Mouse (Mus musculus) CH12.LX (cell line): ENCODE data around the gene Nbea. TPM values are rescaled to one million over a fixed set of nuclear protein-coding genes. Genes with fewer than 3 reads are reported as not detected.

Experiments
- DNase-seq: peaks from one replicate; pipeline ENCODE4 v3.0.0-alpha.2; 2013; ENCODE audit errors: extremely low read depth
- H3K27ac ChIP-seq: 2 replicates; pipeline ENCODE4 v1.5.1; 2012; ENCODE audit warnings: low read depth, mild to moderate bottlenecking, control low read depth, moderate library complexity; ENCODE audit not compliant: insufficient read depth
- H3K27me3 ChIP-seq: replicated peaks from 2 replicates; pipeline ENCODE3; 2012; ENCODE audit warnings: inconsistent platforms
- H3K36me3 ChIP-seq, 2 experiments: replicated peaks in 1 of 2; 2 replicates each; pipeline versions ENCODE3 to v1.6.1; 2012; ENCODE audit warnings: inconsistent platforms in 1 of 2, low read length in 1 of 2, mild to moderate bottlenecking in 1 of 2, mixed read lengths in 1 of 2, moderate library complexity in 1 of 2; ENCODE audit not compliant: control insufficient read depth in 1 of 2, insufficient read depth in 1 of 2
- H3K4me1 ChIP-seq, 2 experiments: 2 replicates each; pipeline ENCODE4 v1.6.1; 2012; ENCODE audit warnings: inconsistent platforms in 1 of 2, moderate library complexity in 1 of 2; ENCODE audit not compliant: insufficient read depth in 2 of 2, control insufficient read depth in 1 of 2
- H3K4me2 ChIP-seq: 2 replicates; pipeline ENCODE4 v1.6.1; 2012; ENCODE audit warnings: low read depth, mild to moderate bottlenecking, control low read depth; ENCODE audit not compliant: poor library complexity, insufficient read depth, severe bottlenecking
- H3K4me3 ChIP-seq, 3 experiments: fragments of 150-350 bp in 1 of 3; sonication (generic) in 1 of 3; replicated peaks in 1 of 3; 2 replicates each; pipeline versions ENCODE3 to v1.5.1; 2011 to 2012; ENCODE audit warnings: low read depth in 2 of 3, low read length in 2 of 3, mild to moderate bottlenecking in 2 of 3, moderate library complexity in 2 of 3, control low read depth in 1 of 3, improper control_type of control experiment in 1 of 3, inconsistent platforms in 1 of 3, mixed read lengths in 1 of 3; ENCODE audit not compliant: poor library complexity in 1 of 3
- H3K79me2 ChIP-seq: replicated peaks from 2 replicates; pipeline ENCODE4 v1.6.1; 2012; ENCODE audit warnings: mild to moderate bottlenecking, moderate library complexity; ENCODE audit not compliant: control insufficient read depth, poor library complexity, insufficient read depth, severe bottlenecking; ENCODE audit errors: extremely low read depth
- H3K9ac ChIP-seq: 2 replicates; pipeline ENCODE4 v1.6.1; 2012; ENCODE audit warnings: low read depth, mild to moderate bottlenecking, control low read depth, moderate library complexity; ENCODE audit not compliant: insufficient read depth
- H3K9me3 ChIP-seq: replicated peaks from 2 replicates; pipeline ENCODE3; 2012; ENCODE audit warnings: low read length, inconsistent platforms, mixed read lengths
- BHLHE40 ChIP-seq: IDR thresholded peaks from 2 replicates; pipeline ENCODE4 v1.6.1; 2011; ENCODE audit warnings: mild to moderate bottlenecking, low read depth, low read length, improper control_type of control experiment
- CTCF ChIP-seq, 2 experiments: IDR thresholded peaks in 1 of 2; conservative IDR thresholded peaks in 1 of 2; 2 replicates each; pipeline ENCODE4 v1.5.1; 2011 to 2012; ENCODE audit warnings: low read depth in 2 of 2, low read length in 2 of 2, improper control_type of control experiment in 1 of 2, inconsistent platforms in 1 of 2, mild to moderate bottlenecking in 1 of 2, moderate library complexity in 1 of 2
- ELF1 ChIP-seq: IDR thresholded peaks from 2 replicates; pipeline ENCODE4 v1.6.1; 2014; ENCODE audit warnings: low read depth, mild to moderate bottlenecking, inconsistent platforms, low read length, improper control_type of control experiment
- EP300 ChIP-seq: IDR thresholded peaks from 2 replicates; pipeline ENCODE4 v1.6.1; 2011; ENCODE audit warnings: low read length, improper control_type of control experiment
- GABPA ChIP-seq: IDR thresholded peaks from 2 replicates; pipeline ENCODE4 v1.6.1; 2012; ENCODE audit warnings: low read depth, low read length, improper control_type of control experiment, inconsistent platforms; ENCODE audit not compliant: insufficient replicate concordance
- HCFC1 ChIP-seq: IDR thresholded peaks from 2 replicates; pipeline ENCODE4 v1.6.1; 2012; ENCODE audit warnings: low read depth, mild to moderate bottlenecking, inconsistent platforms, low read length, improper control_type of control experiment
- IRF4 ChIP-seq: IDR thresholded peaks from 2 replicates; pipeline ENCODE4 v1.6.1; 2014; ENCODE audit warnings: low read depth, mild to moderate bottlenecking, inconsistent platforms, low read length, improper control_type of control experiment
- JUN ChIP-seq: IDR thresholded peaks from 2 replicates; pipeline ENCODE4 v1.6.1; 2011; ENCODE audit warnings: low read depth, mild to moderate bottlenecking, low read length, improper control_type of control experiment, moderate library complexity; ENCODE audit not compliant: insufficient read depth
- JUND ChIP-seq: conservative IDR thresholded peaks from 2 replicates; pipeline ENCODE4 v1.6.1; 2011; ENCODE audit warnings: low read depth, low read length, improper control_type of control experiment
- MAX ChIP-seq: IDR thresholded peaks from 2 replicates; pipeline ENCODE4 v1.6.1; 2011; ENCODE audit warnings: low read length, improper control_type of control experiment
- MAZ ChIP-seq: IDR thresholded peaks from 2 replicates; pipeline ENCODE4 v1.6.1; 2012; ENCODE audit warnings: low read depth, mild to moderate bottlenecking, inconsistent platforms, low read length, improper control_type of control experiment, moderate library complexity
- MXI1 ChIP-seq: IDR thresholded peaks from 2 replicates; pipeline ENCODE4 v1.6.1; 2011; ENCODE audit warnings: mild to moderate bottlenecking, low read depth, low read length, improper control_type of control experiment
- NELFE ChIP-seq: IDR thresholded peaks from 2 replicates; pipeline ENCODE4 v1.6.1; 2011; ENCODE audit warnings: low read depth, low read length, improper control_type of control experiment
- PAX5 ChIP-seq: IDR thresholded peaks from 2 replicates; pipeline ENCODE4 v1.6.1; 2012; ENCODE audit warnings: low read length, inconsistent platforms, mixed read lengths
- SMC3 ChIP-seq: IDR thresholded peaks from 2 replicates; pipeline ENCODE4 v1.6.1; 2011; ENCODE audit warnings: low read depth, low read length, improper control_type of control experiment
- TBP ChIP-seq: conservative IDR thresholded peaks from 2 replicates; pipeline ENCODE4 v1.6.1; 2011; ENCODE audit warnings: low read depth, low read length, improper control_type of control experiment
- TCF12 ChIP-seq: IDR thresholded peaks from 2 replicates; pipeline ENCODE4 v1.6.1; 2014; ENCODE audit warnings: low read depth, mild to moderate bottlenecking, inconsistent platforms, low read length, improper control_type of control experiment
- ZC3H11A ChIP-seq: IDR thresholded peaks from 2 replicates; pipeline ENCODE4 v1.6.1; 2012; ENCODE audit warnings: low read depth, mild to moderate bottlenecking, inconsistent platforms, low read length, improper control_type of control experiment
- ZNF384 ChIP-seq: IDR thresholded peaks from 2 replicates; pipeline ENCODE4 v1.6.1; 2012; ENCODE audit warnings: low read depth, low read length, improper control_type of control experiment, inconsistent platforms
- dilution Hi-C: fragments of 300-500 bp; cut with MboI; formaldehyde crosslinking; loops from 2 replicates; pipeline ENCODE4 v1.14.3; 2020; ENCODE audit warnings: low sequenced_read_pairs; ENCODE audit not compliant: extremely low pct_unique_long_range_greater_than_20kb, extremely low pct_ligation_motif_present
- in situ Hi-C: fragments of 300-500 bp; cut with MboI; formaldehyde crosslinking; loops from 3 replicates; pipeline ENCODE4 v1.14.3; 2019; ENCODE audit warnings: low sequenced_read_pairs, low pct_ligation_motif_present, low pct_unique_long_range_greater_than_20kb, mixed read lengths
- polyA plus RNA-seq: library from polyadenylated mRNA; unstranded; fragments of >175 nt; gene quantifications from 2 replicates; pipeline ENCODE4 v1.2.1, GENCODE M21; 2012; ENCODE audit warnings: low read depth; ENCODE audit not compliant: insufficient read length
- total RNA-seq, 2 experiments: library from RNA; depleted of rRNA; stranded (reverse); fragments of 300-350 nt in 1 of 2; fragments of >200 nt in 1 of 2; gene quantifications; 2 replicates each; pipeline ENCODE4 v1.2.3; 2012 to 2014

Gene Nbea
- total and polyA plus RNA-seq, 3 experiments, result 0.04 TPM; not detected in 2

DNA sequence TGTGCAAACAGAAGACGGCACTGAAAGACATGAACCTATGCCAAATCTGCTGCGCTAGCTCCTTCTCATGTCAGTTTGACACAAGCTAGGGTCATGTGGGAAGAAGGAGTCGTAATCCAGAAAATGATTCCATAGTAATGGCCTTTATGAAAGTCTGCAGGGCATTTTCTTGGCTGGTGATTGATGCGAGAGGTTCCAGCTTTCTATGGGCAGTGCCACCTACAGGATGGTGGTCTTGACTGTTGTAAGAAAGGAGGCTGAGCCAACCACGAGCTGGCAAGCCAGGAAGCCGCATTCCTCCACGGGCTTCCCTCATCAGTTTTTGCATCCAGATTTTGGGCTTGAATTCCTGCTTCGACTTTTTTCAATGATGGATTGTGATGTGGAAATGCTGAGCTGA is 425.2 kb downstream of the Nbea start:
- no peak overlapping the region for H3K4me2 ChIP-seq
- no peak overlapping the region for H3K27ac ChIP-seq
- H3K27me3 ChIP-seq, result no peaks in the 10 kb centered on the region
- H3K79me2 ChIP-seq, result no peaks in the 10 kb centered on the region
- no peak overlapping the region for H3K9ac ChIP-seq
- in situ Hi-C loops, result no loop called here
- no peak overlapping the region for H3K4me3 ChIP-seq
- H3K9me3 ChIP-seq, result peaks cover 67% of the 10 kb centered on the region
- no peaks in the 10 kb centered on the region for H3K36me3 ChIP-seq
- dilution Hi-C loops, result no loop called here
- TF ChIP-seq MAZ, result no peak
- no peak for TF ChIP-seq EP300
- TF ChIP-seq GABPA, result no peak
- no peak for TF ChIP-seq JUN
- TF ChIP-seq, all 38 proteins: peak for 0
- no peaks in the 10 kb centered on the region for H3K4me1 ChIP-seq
- DNase-seq, result no peak

DNA sequence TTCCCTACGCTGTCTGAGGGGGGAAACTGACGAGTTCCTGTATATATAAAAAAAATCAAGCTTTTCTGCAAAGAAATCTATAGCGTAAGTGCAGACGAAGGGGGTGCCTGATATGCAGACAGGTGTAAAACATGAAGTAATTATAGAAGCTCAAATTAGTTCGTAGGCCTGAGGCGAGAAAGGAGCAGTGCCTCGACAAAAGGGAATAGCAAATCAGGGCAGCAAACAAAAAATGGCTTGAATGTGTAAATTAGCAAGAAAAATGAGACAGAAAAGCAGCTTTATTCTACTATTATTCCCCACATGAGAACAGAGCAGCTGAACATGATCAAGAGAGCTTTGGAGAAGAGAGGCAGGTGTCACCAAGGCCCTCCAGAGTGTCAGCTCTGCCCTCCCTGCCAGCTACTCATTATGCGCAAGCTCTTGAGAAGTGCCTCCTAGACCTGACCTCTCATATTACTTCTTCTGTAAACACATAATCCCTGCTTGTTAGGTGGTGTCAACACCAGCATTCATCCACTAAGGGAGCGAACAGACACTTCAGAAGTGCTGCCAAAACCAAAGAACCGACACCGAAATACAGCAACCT is 426.8 kb downstream of the Nbea start:
- H3K4me3 ChIP-seq, result no peak overlapping the region
- H3K27me3 ChIP-seq, result no peaks in the 10 kb centered on the region
- H3K27ac ChIP-seq, result no peak overlapping the region
- DNase-seq, result no peak
- H3K79me2 ChIP-seq, result no peaks in the 10 kb centered on the region
- dilution Hi-C loops, result no loop called here
- in situ Hi-C loops, result no loop called here
- TF ChIP-seq MXI1 (no peak), PAX5 (no peak), CTCF (conservative IDR thresholded peaks at IDR 0.05 in 1 of 2, IDR thresholded peaks at IDR 0.05 in 1 of 2; ENCODE audit: low read depth in 2 of 2, low read length in 2 of 2) (no peak), MAX (no peak), ZNF384 (no peak), IRF4 (no peak), BHLHE40 (no peak), TBP (no peak), ELF1 (no peak)
- H3K4me2 ChIP-seq, result no peak overlapping the region
- peaks cover 60% of the 10 kb centered on the region for H3K9me3 ChIP-seq
- no peak overlapping the region for H3K9ac ChIP-seq
- no peaks in the 10 kb centered on the region for H3K36me3 ChIP-seq
- no peaks in the 10 kb centered on the region for H3K4me1 ChIP-seq

DNA sequence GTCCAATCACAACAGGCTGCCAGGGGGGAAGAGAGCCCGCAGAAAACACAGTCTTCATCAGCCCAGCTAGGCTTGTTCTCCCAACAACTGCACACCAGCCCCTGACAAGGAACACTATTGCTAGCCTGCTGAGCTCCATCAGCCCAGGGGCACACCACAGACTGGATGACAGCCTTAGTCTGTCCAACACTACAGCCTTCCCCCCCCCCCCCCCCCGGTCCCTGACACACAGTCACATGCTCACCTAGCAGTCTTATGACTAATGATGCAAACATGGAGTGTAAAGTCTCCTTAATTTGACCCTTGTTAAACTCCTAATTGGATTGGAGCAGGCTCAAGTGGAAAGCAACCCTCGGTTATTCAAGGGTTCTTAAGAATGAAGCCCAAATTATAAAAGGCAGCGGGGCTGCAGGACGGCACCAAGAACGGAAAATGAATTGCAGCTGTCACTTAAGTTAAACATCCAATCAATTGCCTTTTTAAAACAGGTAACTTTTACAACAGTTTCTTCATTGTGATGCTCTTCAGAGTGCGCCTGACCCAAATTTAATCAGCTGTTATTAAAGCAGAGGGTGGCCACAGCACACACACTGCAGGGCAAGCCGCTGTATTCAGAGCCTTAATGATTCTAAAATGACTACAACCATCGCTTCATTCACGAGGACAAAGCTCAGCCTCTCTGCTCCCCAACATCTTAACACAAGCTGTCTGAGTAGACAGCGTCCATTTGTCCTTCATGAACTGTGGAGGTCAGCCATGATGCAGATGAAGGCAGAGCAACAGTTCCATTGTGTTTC is 427.5 kb downstream of the Nbea start:
- H3K27me3 ChIP-seq, result no peaks in the 10 kb centered on the region
- TF ChIP-seq EP300, result no peak
- TF ChIP-seq ELF1, result no peak
- TF ChIP-seq JUND, result no peak
- no peak for TF ChIP-seq SMC3
- no peak for TF ChIP-seq TCF12
- TF ChIP-seq ZC3H11A, result no peak
- TF ChIP-seq BHLHE40, result no peak
- no peak for TF ChIP-seq NELFE
- no peak for TF ChIP-seq HCFC1
- no peak for TF ChIP-seq PAX5
- H3K9me3 ChIP-seq, result peaks cover 63% of the 10 kb centered on the region
- H3K4me2 ChIP-seq, result no peak overlapping the region
- no peaks in the 10 kb centered on the region for H3K79me2 ChIP-seq
- DNase-seq, result no peak
- no peak overlapping the region for H3K4me3 ChIP-seq
- dilution Hi-C loops (no loop called here), in situ Hi-C loops (no loop called here)
- H3K36me3 ChIP-seq, result no peaks in the 10 kb centered on the region
- H3K9ac ChIP-seq, result no peak overlapping the region
- H3K4me1 ChIP-seq, result no peaks in the 10 kb centered on the region
- H3K27ac ChIP-seq, result no peak overlapping the region
